Mouse (Mus musculus) CH12.LX (cell line): ENCODE measurements around the gene Tm9sf4. TPM values are rescaled to one million over a fixed set of nuclear protein-coding genes. Genes with fewer than 3 reads are reported as not detected.

ENCODE experiments used
- DNase-seq: peaks from one replicate; pipeline ENCODE4 v3.0.0-alpha.2; 2013; ENCODE audit errors: extremely low read depth
- H3K27ac ChIP-seq: 2 replicates; pipeline ENCODE4 v1.5.1; 2012; ENCODE audit warnings: low read depth, mild to moderate bottlenecking, control low read depth, moderate library complexity; ENCODE audit not compliant: insufficient read depth
- H3K27me3 ChIP-seq: replicated peaks from 2 replicates; pipeline ENCODE3; 2012; ENCODE audit warnings: inconsistent platforms
- H3K36me3 ChIP-seq, 2 experiments: replicated peaks in 1 of 2; 2 replicates each; pipeline versions ENCODE3 to v1.6.1; 2012; ENCODE audit warnings: inconsistent platforms in 1 of 2, low read length in 1 of 2, mild to moderate bottlenecking in 1 of 2, mixed read lengths in 1 of 2, moderate library complexity in 1 of 2; ENCODE audit not compliant: control insufficient read depth in 1 of 2, insufficient read depth in 1 of 2
- H3K4me1 ChIP-seq, 2 experiments: 2 replicates each; pipeline ENCODE4 v1.6.1; 2012; ENCODE audit warnings: inconsistent platforms in 1 of 2, moderate library complexity in 1 of 2; ENCODE audit not compliant: insufficient read depth in 2 of 2, control insufficient read depth in 1 of 2
- H3K4me2 ChIP-seq: 2 replicates; pipeline ENCODE4 v1.6.1; 2012; ENCODE audit warnings: low read depth, mild to moderate bottlenecking, control low read depth; ENCODE audit not compliant: poor library complexity, insufficient read depth, severe bottlenecking
- H3K4me3 ChIP-seq, 3 experiments: fragments of 150-350 bp in 1 of 3; sonication (generic) in 1 of 3; replicated peaks in 1 of 3; 2 replicates each; pipeline versions ENCODE3 to v1.5.1; 2011 to 2012; ENCODE audit warnings: low read depth in 2 of 3, low read length in 2 of 3, mild to moderate bottlenecking in 2 of 3, moderate library complexity in 2 of 3, control low read depth in 1 of 3, improper control_type of control experiment in 1 of 3, inconsistent platforms in 1 of 3, mixed read lengths in 1 of 3; ENCODE audit not compliant: poor library complexity in 1 of 3
- H3K79me2 ChIP-seq: replicated peaks from 2 replicates; pipeline ENCODE4 v1.6.1; 2012; ENCODE audit warnings: mild to moderate bottlenecking, moderate library complexity; ENCODE audit not compliant: control insufficient read depth, poor library complexity, insufficient read depth, severe bottlenecking; ENCODE audit errors: extremely low read depth
- H3K9ac ChIP-seq: 2 replicates; pipeline ENCODE4 v1.6.1; 2012; ENCODE audit warnings: low read depth, mild to moderate bottlenecking, control low read depth, moderate library complexity; ENCODE audit not compliant: insufficient read depth
- H3K9me3 ChIP-seq: replicated peaks from 2 replicates; pipeline ENCODE3; 2012; ENCODE audit warnings: low read length, inconsistent platforms, mixed read lengths
- BHLHE40 ChIP-seq: IDR thresholded peaks from 2 replicates; pipeline ENCODE4 v1.6.1; 2011; ENCODE audit warnings: mild to moderate bottlenecking, low read depth, low read length, improper control_type of control experiment
- E2F4 ChIP-seq: IDR thresholded peaks from 2 replicates; pipeline ENCODE4 v1.6.1; 2011; ENCODE audit warnings: low read depth, low read length, improper control_type of control experiment; ENCODE audit not compliant: insufficient replicate concordance
- EP300 ChIP-seq: IDR thresholded peaks from 2 replicates; pipeline ENCODE4 v1.6.1; 2011; ENCODE audit warnings: low read length, improper control_type of control experiment
- ETS1 ChIP-seq: conservative IDR thresholded peaks from 2 replicates; pipeline ENCODE4 v1.6.1; 2012; ENCODE audit warnings: low read depth, mild to moderate bottlenecking, inconsistent platforms, low read length, improper control_type of control experiment, moderate library complexity
- GABPA ChIP-seq: IDR thresholded peaks from 2 replicates; pipeline ENCODE4 v1.6.1; 2012; ENCODE audit warnings: low read depth, low read length, improper control_type of control experiment, inconsistent platforms; ENCODE audit not compliant: insufficient replicate concordance
- JUN ChIP-seq: IDR thresholded peaks from 2 replicates; pipeline ENCODE4 v1.6.1; 2011; ENCODE audit warnings: low read depth, mild to moderate bottlenecking, low read length, improper control_type of control experiment, moderate library complexity; ENCODE audit not compliant: insufficient read depth
- JUND ChIP-seq: conservative IDR thresholded peaks from 2 replicates; pipeline ENCODE4 v1.6.1; 2011; ENCODE audit warnings: low read depth, low read length, improper control_type of control experiment
- MAFK ChIP-seq: IDR thresholded peaks from 2 replicates; pipeline ENCODE4 v1.6.1; 2011; ENCODE audit warnings: low read length, improper control_type of control experiment; ENCODE audit not compliant: insufficient replicate concordance
- MXI1 ChIP-seq: IDR thresholded peaks from 2 replicates; pipeline ENCODE4 v1.6.1; 2011; ENCODE audit warnings: mild to moderate bottlenecking, low read depth, low read length, improper control_type of control experiment
- MYC ChIP-seq: IDR thresholded peaks from 2 replicates; pipeline ENCODE4 v1.6.1; 2011; ENCODE audit warnings: low read depth, mild to moderate bottlenecking, improper control_type of control experiment, low read length
- NELFE ChIP-seq: IDR thresholded peaks from 2 replicates; pipeline ENCODE4 v1.6.1; 2011; ENCODE audit warnings: low read depth, low read length, improper control_type of control experiment
- NRF1 ChIP-seq: IDR thresholded peaks from 2 replicates; pipeline ENCODE4 v1.6.1; 2014; ENCODE audit warnings: low read depth, mild to moderate bottlenecking, inconsistent platforms, low read length, improper control_type of control experiment, moderate library complexity
- POLR2A ChIP-seq: IDR thresholded peaks from 2 replicates; pipeline ENCODE4 v1.6.1; 2011; ENCODE audit warnings: low read depth, mild to moderate bottlenecking, improper control_type of control experiment, low read length
- POLR2AphosphoS2 ChIP-seq: IDR thresholded peaks from 2 replicates; pipeline ENCODE4 v1.6.1; 2011; ENCODE audit warnings: low read depth, low read length, improper control_type of control experiment
- RAD21 ChIP-seq: IDR thresholded peaks from 2 replicates; pipeline ENCODE4 v1.6.1; 2011; ENCODE audit warnings: low read depth, mild to moderate bottlenecking, low read length, improper control_type of control experiment, moderate library complexity
- SIN3A ChIP-seq: IDR thresholded peaks from 2 replicates; pipeline ENCODE4 v1.6.1; 2012; ENCODE audit warnings: low read length, improper control_type of control experiment, inconsistent platforms
- SMC3 ChIP-seq: IDR thresholded peaks from 2 replicates; pipeline ENCODE4 v1.6.1; 2011; ENCODE audit warnings: low read depth, low read length, improper control_type of control experiment
- USF1 ChIP-seq: IDR thresholded peaks from 2 replicates; pipeline ENCODE4 v1.6.1; 2014; ENCODE audit warnings: low read depth, mild to moderate bottlenecking, inconsistent platforms, low read length, improper control_type of control experiment
- USF2 ChIP-seq: conservative IDR thresholded peaks from 2 replicates; pipeline ENCODE4 v1.6.1; 2011; ENCODE audit warnings: low read depth, low read length, improper control_type of control experiment
- ZKSCAN1 ChIP-seq: IDR thresholded peaks from 2 replicates; pipeline ENCODE4 v1.6.1; 2012; ENCODE audit warnings: low read depth, inconsistent platforms, low read length, improper control_type of control experiment, borderline replicate concordance
- ZMIZ1 ChIP-seq: IDR thresholded peaks from 2 replicates; pipeline ENCODE4 v1.6.1; 2012; ENCODE audit warnings: low read depth, mild to moderate bottlenecking, inconsistent platforms, low read length, improper control_type of control experiment
- dilution Hi-C: fragments of 300-500 bp; cut with MboI; formaldehyde crosslinking; loops from 2 replicates; pipeline ENCODE4 v1.14.3; 2020; ENCODE audit warnings: low sequenced_read_pairs; ENCODE audit not compliant: extremely low pct_unique_long_range_greater_than_20kb, extremely low pct_ligation_motif_present
- in situ Hi-C: fragments of 300-500 bp; cut with MboI; formaldehyde crosslinking; loops from 3 replicates; pipeline ENCODE4 v1.14.3; 2019; ENCODE audit warnings: low sequenced_read_pairs, low pct_ligation_motif_present, low pct_unique_long_range_greater_than_20kb, mixed read lengths
- polyA plus RNA-seq: library from polyadenylated mRNA; unstranded; fragments of >175 nt; gene quantifications from 2 replicates; pipeline ENCODE4 v1.2.1, GENCODE M21; 2012; ENCODE audit warnings: low read depth; ENCODE audit not compliant: insufficient read length
- total RNA-seq, 2 experiments: library from RNA; depleted of rRNA; stranded (reverse); fragments of 300-350 nt in 1 of 2; fragments of >200 nt in 1 of 2; gene quantifications; 2 replicates each; pipeline ENCODE4 v1.2.3; 2012 to 2014

Tm9sf4 gene
- total and polyA plus RNA-seq, 3 experiments, result 13.3 to 51.1 (median 30.4) TPM

DNA sequence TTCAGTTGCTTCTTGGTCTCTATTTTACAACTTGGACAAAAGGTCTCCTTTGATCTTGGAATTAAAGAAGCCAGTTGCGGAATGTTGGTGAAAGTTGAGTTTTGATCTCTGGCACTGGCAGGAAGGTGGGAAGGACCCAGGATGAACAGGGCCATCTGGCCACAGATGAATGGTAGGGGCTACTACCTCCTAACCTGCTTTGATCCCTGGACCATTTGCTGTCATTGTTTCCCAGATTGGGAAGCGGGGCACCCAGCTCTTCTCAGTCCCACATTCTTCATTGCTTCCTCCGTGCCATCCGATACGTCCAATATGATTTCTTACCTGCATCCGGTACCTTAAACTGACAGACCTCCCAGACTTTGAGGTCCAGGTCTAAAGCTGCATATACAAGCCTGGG lies 6.0 kb downstream of the Tm9sf4 start:
- Histone ChIP-seq H3K27me3 (no peaks in the 10 kb centered on the region), H3K4me3 (no peak overlapping the region), H3K9me3 (no peaks in the 10 kb centered on the region), H3K79me2 (peaks cover 47% of the 10 kb centered on the region), H3K9ac (no peak overlapping the region), H3K4me1 (peaks cover 6 to 65% of the 10 kb centered on the region in 2 experiments; a peak in 3 of 4 replicates), H3K4me2 (no peak overlapping the region), H3K36me3 (peaks cover 3 to 65% of the 10 kb centered on the region in 2 experiments), H3K27ac (no peak overlapping the region)
- TF ChIP-seq BHLHE40, result no peak
- dilution Hi-C loops (no loop called here), in situ Hi-C loops (no loop called here)
- DNase-seq, result no peak

DNA sequence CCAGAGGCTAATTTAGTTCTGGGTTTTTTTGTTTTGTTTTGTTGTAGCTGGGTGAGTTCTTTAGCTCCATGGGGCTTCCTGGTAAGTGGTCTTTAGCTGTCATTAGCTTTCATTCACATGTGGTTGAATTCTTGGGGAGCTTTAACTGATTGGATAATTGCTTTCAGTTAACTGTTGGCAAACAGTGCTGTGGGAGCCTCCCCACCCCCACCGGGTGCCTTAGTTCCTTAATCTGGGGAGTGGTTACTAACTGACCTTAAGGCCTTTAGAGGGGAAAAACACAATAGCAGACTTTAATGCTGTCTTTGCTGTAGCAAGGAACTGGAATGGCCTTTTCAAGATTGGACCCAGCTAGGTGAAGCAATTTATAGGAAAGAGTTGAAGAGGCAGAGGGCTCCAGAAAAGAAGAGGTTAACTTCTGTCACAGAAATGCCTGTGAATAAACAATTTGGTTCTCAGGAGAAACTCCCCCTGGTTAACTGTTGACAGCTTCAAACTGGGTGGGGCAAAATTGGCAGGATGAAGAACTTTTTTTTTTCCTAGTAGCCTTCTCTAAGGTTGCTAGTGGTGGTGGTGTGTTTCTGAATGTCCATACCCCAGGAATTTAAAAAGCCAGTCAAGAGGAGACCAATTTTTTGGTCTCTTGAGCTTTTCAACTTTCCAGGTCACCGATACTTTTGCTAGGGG lies 7.2 kb downstream of the Tm9sf4 start:
- H3K4me1 ChIP-seq, result peaks cover 4 to 53% of the 10 kb centered on the region in 2 experiments; a peak in 3 of 4 replicates
- H3K36me3 ChIP-seq, result peaks cover 3 to 62% of the 10 kb centered on the region in 2 experiments
- in situ Hi-C loops, result no loop called here
- no peaks in the 10 kb centered on the region for H3K9me3 ChIP-seq
- no peak for DNase-seq
- no peak overlapping the region for H3K27ac ChIP-seq
- no peaks in the 10 kb centered on the region for H3K27me3 ChIP-seq
- H3K79me2 ChIP-seq, result peaks cover 41% of the 10 kb centered on the region
- TF ChIP-seq ETS1 (no peak), RAD21 (no peak), MYC (no peak), SMC3 (no peak), JUND (no peak), MXI1 (no peak), GABPA (no peak), USF1 (no peak), SIN3A (no peak), POLR2AphosphoS2 (no peak), NELFE (no peak), POLR2A (no peak), USF2 (no peak), NRF1 (no peak), EP300 (no peak), ZMIZ1 (no peak), MAFK (no peak), JUN (no peak), E2F4 (no peak), ZKSCAN1 (no peak)
- H3K9ac ChIP-seq, result no peak overlapping the region
- dilution Hi-C loops, result no loop called here
- no peak overlapping the region for H3K4me3 ChIP-seq
- no peak overlapping the region; the same call in 1 of the 2 replicates for H3K4me2 ChIP-seq
